Mouse (Mus musculus) cerebellum, adult 11 months (tissue): Measurements from ENCODE around the gene Hes2.

ENCODE experiments used
- DNase-seq: peaks from one replicate; pipeline ENCODE4 v3.0.0; 2022

The Hes2 gene

DNA sequence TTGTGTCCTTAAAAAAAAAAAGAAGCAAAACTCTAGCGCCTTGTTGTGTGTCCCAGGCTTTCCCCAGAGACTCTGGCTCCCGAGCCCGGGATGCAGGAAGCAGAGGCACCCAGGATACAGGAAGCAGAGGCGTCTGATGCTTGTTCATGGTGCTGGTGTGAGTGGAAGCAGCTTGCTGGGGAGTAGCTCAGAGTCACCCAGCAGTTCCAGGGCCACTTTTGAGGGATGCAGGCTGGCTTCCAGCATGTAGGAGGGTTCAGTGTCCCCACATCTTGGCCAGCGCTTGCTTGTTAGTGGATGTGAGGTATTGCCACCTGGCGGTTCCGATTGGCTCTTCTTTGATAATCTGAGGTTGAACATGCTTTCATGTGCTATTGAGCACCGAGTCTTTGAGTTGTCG is 28.5 kb downstream of the Hes2 start:
- no peak for DNase-seq

DNA sequence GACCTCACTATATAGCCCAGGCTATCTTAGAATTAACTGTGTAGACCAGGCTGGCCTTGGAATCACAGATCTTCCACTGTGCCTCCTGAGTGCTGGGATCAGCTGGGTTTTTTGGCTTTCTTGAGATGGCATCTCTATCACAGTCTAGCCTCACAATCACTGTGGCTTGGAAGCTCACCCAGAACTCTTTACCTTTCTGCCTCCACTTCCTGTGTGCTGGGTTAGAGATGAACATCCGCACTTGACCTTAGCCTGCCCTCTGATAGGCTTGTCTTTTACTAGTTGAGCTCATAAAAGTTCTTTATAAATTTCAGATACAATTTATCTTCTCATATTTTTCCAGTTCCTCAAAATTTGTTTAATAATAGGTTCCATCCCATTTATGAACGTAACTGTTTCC is 30.0 kb downstream of the Hes2 start:
- DNase-seq, result no peak

DNA sequence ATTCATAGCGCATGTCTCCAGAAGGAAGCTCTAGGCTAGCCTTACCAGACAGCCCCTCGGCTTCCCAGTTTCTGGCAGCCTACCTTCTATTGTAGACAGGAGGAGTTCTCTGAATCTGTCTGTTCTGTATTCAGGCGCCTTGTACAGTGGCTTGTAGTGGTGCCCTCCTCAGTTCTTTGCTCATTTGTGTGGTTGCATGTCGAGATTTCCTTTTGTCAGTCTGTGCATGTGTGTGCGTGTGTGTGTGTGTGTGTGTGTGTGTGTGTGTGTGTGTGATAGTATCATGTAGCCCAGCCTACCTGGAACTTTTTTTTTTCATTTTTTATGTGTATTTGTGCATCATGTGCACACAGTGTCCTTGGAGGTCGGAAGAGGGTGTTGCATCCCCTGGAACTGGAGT is 30.4 kb downstream of the Hes2 start:
- DNase-seq, result no peak

DNA sequence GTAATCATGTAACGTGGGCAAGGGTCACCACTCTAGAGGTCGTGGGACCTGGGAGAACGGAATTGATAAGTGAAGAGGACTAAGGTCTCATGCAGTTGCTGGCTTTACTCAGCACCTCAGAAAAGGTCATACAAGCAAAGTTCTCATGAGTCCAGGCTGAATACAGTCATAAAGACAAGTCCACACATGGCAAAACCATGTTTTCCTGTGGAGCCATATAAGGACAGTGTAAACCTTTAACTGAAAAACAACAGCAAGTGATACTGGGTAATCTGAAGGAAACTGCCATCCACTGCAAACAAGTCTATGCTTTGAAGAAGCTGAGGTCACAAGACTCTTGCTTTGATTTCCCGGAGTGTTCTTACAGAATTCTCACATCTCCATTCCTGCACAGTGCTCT is 31.0 kb downstream of the Hes2 start:
- no peak for DNase-seq

DNA sequence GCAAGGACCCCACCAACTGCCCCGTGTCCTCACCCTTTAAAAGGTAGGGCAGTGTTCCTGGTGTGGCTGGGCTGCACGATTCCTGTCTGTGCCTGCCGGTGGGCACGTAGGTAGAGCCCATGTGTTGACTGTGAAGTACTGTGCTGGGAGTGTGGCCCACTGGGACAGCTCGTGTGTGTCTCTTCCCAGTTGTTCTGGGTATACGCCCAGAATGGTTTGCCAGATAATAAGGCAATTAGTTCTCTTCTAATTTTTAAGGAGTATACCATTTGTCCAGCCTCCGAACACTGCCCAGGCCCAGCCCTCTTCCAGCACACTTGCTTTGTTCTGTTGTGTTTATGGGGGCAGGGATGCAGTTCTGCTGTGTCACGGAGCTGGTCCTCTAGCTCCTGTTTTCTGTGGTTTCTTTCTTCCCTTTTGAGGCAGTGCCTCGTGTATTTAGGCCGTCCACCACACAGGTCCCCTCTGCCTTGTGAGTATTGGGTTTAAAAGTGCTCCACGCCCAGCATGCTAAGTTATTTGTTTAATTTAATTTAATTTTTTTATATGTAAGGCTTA is 31.5 kb downstream of the Hes2 start:
- DNase-seq, result no peak

DNA sequence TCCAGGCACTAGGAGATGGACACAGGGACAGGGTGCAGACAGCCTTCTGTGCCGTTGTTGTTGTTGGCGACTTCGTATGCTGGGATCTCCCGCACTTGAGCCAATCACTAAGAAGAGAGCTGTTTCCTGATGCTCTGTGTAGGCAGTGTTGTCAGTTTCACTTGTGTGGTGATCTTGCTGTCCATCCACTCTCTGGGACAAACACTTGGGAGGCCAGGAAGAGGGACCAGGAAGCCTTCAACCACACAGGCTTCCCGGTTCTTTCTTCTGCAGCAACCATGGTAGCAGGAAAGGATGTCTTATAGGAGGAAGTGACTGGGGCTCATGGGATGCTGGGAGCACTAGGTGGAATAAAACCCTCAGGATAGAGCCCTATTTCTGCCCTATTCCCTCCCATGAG is 32.0 kb downstream of the Hes2 start:
- no peak for DNase-seq

DNA sequence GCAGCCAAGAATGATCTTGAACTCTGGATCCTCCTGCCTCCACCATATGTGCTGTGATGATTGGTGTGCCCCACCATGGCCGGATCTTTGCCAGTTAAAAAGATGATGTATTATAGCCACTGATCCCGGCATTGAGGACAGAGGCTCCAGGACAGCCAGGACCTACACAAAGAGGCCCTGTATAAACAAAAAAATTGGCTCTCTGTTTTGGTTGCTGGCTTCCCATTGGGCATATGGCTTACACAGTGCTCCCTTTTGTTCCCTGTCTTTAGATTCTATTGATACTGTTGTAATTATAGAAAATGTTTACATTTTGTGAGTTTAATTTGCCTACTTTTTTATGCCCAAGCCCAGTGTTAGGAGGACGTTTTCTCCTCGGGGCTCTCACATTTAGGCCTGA is 33.9 kb downstream of the Hes2 start:
- no peak for DNase-seq

DNA sequence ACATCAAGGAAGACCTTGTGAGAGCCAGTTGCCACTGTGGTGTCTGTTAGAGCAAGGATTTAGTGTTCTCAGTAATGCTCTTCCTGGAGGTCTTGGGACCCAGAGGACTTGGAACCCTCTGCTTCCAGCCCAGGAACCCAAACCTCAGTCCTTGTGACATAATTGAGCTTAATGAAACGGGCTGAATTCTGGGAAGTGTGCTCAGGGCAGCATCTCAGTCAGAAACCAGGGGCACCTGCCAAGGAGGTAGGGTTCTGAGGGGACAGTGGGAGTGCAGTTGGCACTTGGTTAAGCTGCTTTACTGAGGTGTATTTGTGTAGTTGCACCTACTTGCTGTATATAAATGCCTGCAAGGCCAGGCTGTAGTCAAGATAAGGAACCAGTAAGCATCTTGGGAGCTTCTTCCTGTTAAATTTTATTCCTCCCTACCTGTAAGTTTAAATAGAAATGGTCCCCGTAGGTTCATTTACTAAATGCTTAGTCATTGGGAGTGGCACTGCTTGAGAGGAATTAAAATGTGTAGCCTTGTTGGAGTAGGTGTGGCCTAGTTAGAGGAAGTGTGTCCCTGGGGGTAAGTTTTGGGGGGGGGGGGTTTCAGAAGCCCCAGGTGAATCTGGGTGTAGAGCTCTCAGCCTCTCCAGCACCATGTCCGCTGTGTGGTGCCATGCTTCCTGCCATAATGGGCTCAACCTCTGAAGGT is 36.0 kb downstream of the Hes2 start:
- no peak for DNase-seq

DNA sequence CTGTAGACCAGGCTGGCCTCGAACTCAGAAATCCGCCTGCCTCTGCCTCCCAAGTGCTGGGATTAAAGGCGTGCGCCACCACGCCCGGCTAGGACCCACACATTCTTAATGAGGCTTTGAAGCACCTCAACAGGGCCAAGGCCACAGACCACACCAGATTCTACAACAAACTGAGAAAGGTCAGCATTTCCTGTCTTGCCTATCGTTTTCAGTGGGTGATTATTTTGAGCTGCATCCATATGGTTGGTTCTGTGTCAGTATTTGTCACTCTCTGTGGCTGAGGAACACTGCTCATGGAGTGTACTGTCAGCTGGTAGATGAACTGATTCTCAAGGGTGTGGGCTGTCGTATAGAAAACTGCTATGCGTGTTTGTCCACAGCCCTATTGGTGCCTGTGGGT is 37.6 kb downstream of the Hes2 start:
- DNase-seq, result no peak

DNA sequence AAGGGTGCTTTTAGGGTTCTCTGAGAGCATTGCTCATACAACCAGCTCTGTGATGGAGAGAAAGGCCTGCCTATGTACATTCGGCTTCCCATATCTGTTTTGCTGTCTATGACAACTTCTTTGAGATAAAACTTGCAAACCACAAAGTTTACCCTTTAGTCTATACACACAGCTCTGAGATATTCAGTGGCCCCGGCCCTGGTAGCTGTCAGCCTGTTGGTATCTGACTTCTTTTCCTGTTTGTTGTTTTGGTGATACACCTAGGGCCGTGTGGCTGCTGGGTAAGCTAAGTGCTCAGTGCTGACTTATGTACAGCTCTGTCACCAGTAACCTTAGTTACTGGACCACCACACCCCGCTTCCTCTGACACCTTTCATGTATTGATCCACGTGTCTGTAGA is 38.9 kb downstream of the Hes2 start:
- DNase-seq, result no peak

DNA sequence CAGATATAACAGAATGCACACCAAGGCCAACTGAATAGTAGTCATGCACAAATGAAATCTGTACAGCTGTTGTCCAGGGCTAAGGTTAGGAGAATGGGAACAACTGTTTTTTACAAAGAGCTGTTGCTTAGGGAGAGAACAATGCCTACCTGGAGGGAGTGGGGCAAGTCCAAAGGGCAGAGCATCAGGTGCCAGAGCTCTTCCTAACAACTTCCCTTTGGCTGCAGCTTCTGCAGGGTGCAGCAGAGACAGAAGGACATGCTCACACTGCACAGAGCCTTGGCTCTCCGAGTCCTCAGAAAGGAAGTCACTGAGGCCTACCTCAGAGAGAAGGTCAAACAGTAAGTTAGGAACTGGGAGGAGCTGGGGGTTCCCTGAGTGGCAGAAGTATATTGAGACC is 41.0 kb downstream of the Hes2 start:
- no peak for DNase-seq

DNA sequence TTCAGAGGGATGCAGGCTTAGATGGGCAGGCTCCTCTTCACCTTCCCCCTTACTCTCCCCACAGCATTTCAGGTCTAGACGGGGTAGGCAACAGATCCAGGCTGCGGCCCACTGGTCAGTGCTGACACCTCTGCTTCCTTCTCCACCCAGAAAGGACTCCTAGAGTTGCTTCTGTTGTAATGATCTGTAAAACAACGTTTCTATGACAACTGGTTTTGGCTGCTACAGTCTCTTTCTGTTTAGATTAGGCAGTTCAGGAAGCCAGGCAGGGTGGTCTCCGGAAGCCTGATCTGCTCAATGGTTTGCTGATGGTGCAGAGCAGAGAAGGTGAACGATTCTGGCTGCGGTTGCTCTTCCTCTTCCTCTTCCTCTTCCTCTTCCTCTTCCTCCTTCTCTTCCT is 42.8 kb downstream of the Hes2 start:
- no peak for DNase-seq

DNA sequence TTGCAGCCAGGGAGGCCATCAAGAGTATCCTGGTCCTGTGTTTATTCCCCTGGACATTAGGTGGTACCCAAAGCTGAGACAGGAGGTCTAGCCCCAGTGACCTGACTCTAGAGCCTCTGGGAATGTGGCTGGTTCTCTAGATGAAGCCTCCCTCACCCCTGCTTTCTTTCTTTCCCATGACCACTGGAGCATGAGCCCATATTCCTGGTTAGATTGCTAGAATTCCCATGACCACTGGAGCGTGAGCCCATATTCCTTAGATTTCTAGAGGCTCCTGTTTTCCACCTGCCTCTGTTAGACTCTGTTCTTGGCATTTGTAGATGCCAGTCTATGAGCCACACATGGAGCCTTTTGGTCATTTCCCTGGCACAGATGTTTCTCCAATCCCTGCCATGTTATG is 43.8 kb downstream of the Hes2 start:
- DNase-seq, result no peak

DNA sequence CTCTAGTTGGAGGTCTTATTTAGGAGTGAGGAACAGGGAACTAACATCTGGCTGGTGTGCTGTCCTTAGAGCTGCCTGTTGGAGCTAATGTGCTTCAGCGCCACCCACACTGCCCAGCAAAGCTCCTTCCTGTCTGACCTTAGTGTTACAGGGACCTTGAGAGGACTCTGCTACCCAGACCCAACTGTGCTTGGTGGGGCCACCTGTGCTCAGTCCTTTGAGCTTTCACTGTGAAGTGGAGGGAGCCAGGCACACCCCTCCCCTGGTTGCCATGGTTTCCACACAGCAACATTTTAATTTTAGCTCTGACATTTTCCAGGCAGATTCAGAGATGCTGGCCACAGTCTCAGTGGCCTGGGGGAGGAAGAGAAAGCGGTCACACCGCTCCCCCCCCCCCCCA is 44.2 kb downstream of the Hes2 start:
- no peak for DNase-seq

DNA sequence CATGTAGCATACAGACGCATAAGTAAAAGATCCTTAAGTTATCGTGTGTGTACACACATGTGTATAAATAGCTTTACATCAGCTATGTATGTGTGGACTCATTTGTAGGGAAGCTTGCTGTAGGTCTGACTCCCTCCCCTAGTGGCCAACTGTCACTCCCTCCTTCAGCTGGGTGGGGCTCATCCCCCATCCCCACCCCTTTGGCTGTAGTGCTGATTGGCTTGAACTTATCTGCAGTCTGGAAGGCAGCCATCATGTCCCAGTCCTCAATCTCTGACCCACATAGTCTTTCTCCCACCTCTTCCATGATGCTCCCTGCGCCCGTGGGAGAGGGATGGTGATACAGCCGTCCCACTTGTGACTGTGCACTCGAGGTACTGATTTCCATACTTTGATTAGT is 46.0 kb downstream of the Hes2 start:
- no peak for DNase-seq

DNA sequence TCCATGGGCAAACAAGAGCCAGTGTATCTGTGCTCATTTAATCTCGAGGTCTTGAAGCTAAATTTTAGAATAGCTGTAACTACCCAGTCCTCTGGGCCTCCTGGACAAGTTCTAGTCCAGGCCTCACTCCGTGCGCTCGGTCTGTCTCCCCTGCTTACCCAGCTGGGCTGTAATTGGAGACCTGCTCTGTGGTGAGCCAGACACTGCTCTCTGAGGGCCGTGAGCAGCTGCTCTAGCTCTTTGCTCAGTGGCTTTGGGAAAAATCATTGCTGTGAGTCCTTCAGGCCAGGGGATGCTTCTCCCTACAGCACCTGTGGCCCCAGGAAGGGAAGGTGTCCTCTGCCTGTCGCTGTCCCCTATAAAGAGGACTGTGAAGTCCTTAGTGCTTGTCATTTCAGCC is 47.5 kb downstream of the Hes2 start:
- no peak for DNase-seq

DNA sequence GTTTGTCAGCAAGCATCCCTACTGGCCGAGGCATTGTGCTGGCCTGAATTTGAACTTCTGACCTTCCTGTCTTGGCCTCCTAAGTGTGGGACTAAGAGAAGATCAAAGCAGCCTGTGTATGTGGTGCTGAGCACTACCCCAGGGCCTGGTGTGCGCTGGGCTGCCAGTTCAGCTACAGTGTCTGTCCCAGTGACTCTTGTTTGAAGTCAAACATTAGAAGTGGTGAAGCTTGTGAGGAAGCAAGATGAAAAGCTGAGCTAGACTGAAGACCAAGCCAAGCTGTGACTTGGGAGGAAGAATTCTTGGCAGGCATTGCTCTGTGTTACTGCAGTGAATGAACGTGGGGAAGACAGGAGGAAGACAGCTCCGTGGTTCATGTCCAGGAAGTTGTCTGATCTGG is 51.0 kb downstream of the Hes2 start:
- no peak for DNase-seq
